Mouse (Mus musculus): ENCODE measurements around the gene Rpap1.

Gene Rpap1

DNA sequence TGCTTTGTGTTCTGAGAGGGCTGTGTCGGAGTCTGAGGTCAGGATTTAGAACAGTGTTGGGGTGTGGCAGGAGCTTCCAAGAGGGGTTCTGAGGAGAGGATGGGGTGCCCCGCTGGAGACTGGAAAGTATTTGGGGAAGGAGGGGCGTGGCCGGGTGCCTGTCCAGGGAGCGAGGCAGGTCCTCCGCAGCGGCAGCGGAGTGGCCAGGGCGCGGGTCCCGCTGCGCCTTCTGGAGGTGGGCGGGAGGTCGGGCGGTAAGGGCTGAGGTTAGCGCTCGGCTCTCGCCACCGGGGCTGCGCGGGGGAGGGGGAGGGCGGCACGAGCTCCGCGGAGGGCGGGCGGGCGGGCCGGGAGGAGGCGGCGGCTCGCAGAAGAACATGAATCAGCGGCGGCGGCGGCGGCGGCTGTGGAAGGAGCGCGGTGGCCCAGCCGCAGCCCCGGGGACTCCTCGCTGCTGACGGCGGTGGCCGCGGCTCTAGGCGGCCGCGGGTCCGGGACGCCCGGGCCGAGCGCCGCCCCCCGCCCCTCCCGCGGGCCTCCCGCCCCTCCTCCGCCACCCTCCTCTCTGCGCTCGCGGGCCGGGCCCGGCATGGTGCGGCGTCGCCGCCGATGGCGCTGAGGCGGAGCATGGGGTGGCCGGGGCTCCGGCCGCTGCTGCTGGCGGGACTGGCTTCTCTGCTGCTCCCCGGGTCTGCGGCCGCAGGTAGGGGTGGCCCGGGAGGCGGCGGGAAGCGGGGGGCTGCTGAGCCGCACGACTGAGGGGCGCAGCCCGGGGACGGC lies 12.0 kb upstream of the Rpap1 start:
- no peak for ATAC-seq (ENCODE audit: low TSS enrichment)

DNA sequence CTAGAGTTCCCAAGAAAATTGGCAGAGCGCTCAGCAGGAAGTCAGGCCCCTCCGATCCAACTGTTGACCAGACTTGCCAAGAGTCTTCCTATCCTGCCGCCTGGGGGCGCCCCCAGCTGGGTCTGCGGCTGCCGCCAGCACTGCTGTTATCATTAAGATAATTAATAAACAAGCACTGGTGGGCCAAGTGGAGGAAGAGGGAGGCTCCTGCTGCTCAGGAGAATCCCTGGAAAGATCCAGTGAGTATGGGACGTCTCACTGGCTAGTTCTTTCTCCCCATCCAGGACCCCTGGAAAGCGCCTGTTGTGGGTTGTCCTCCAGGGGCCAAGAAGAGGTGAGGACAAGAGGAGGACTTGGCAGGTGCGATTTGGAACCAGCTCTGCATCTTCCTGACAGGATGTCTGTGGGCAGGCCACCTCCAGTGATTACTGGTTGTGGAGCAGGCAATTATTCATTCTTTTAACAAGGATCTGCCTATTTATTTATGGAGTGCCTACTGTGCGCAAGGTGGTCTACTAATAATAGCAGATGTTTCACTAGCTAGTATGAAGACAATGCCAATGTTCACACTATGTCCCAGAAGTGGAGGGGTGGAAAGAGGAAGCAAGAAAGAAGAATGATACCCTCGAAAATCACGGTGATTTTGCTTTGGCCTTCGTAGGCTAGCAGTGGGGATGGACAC lies 11.1 kb upstream of the Rpap1 start:
- ATAC-seq (ENCODE audit: low TSS enrichment): no peak

DNA sequence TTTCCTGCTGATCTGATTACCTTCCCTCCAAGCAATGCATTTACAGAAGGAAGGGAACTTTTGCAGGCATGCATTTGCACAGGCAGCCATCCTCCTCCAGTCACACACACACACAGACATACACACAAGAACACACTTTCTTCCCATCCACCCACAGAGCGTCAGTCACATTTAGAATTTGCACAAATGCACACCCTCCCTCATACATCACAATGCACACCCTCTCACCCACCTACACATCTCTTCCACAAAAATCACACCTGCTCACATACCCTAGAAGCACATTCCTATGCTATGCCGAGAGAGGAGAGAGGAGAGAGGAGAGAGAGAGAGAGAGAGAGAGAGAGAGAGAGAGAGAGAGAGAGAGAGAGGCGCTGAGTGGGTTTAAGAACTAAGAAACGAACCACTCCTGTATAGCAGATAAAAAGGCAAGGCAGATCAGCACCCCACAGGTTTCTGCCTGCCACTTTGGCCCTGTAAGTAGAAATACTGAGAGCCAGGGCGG lies 10.0 kb upstream of the Rpap1 start, which contains the start of gene Tyro3:
TSS of gene Tyro3 (plus strand) at position 455 of the 505 bp plus-strand sequence.
- ATAC-seq (ENCODE audit: low TSS enrichment): peak; percentile 41

DNA sequence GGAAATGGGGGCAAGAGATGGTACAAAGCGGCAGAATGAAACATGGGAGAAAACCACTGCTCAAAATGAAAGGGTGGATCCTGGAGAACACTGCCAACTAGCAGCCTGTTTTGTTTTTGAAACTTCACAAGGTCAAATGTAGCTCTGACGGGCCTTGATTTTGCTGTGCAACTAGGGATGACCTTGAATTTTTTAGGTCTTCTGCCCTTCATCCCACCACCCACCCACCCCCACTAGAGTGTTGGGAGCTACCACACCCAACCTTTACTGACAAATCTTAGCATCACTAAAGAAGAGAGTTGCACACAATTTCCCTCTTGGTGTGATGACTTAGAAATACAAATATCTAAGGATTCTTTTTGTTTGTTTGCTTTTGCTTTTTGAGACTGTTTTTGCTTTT lies 2.7 kb upstream of the Rpap1 start:
- no peak for ATAC-seq (ENCODE audit: low TSS enrichment)

DNA sequence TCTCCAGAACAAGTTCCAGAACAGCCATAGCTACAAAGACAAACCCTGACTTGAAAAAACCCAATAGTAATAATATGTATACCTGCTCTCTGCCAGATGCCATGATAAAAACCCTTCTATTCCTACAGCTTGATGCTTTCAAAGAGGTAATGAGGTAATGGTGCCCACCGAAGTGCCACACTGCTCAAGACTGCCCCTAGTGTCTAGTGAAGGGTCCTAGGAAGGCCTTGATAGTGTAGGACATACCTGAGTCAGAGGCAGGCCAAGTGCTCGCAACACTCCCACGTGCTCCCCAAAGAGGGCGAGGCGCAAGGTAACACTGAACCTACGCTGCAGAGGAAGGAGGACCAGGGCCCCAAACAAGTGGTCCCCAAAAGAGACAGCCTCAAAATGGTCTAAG lies 20.1 kb downstream of the Rpap1 start:
- no peak for ATAC-seq (ENCODE audit: low TSS enrichment)

DNA sequence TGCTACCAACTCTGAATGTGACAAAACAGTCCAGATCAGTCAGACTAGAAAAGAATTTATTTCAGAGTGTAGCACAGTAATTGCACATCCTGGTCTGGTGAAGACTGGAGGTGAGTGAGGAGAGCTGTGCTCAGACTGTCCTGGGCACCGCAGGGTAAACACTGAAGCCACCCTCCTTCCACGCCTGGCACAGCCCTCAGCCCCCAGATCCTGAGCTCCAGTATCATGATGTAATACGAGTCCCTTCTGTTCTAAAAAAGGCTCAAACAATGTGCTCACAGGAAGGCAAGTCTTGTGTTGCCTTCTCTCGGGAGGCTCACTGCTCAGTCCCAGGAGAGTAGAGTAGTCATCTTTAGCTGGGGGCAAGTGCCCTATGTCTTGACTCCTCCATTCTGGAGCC lies 23.4 kb downstream of the Rpap1 start:
- ATAC-seq (ENCODE audit: low TSS enrichment): peak; percentile 75

DNA sequence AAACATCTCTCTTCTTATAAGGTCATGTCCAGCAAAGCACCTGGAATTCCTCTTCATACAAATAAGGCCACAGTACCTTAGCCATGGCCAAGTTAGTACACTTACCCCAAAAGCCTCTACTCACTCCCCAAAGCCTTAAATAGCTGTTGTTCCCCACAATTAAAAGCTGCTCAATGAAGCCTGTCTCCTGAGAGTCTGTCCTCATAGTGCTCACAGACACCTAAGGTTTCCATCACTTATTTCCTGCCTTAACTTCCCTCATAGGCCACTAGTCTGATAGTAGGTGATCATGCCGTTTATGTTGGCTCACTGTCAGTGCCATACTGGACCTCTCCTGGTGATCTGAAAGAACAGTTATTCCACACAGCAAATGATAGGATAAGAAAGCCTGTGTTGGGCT lies 25.1 kb downstream of the Rpap1 start:
- no peak for ATAC-seq (ENCODE audit: low TSS enrichment)

DNA sequence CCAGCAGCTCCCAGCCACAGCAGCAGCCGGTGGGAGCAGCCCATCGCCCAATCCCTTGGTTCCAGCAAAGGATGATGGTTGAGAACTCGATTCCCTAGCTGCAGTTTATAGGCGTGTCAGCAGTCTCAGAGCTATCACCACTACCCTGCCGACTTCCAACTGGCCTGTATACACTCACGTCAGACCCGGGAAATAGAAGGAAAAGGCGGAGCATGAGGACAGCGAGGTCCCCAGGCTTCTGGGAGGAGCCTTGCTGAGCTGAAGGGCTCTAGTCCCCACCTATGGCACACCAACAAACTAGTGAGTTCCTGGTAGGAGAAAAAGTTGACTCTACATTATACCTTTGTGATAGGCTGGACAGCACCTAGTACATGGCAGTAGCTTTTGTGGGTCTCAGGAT lies 27.1 kb downstream of the Rpap1 start, which contains the start of gene Ltk:
TSS of gene Ltk (minus strand) at position 181 of the 400 bp plus-strand sequence.
- no peak for ATAC-seq (ENCODE audit: low TSS enrichment)

DNA sequence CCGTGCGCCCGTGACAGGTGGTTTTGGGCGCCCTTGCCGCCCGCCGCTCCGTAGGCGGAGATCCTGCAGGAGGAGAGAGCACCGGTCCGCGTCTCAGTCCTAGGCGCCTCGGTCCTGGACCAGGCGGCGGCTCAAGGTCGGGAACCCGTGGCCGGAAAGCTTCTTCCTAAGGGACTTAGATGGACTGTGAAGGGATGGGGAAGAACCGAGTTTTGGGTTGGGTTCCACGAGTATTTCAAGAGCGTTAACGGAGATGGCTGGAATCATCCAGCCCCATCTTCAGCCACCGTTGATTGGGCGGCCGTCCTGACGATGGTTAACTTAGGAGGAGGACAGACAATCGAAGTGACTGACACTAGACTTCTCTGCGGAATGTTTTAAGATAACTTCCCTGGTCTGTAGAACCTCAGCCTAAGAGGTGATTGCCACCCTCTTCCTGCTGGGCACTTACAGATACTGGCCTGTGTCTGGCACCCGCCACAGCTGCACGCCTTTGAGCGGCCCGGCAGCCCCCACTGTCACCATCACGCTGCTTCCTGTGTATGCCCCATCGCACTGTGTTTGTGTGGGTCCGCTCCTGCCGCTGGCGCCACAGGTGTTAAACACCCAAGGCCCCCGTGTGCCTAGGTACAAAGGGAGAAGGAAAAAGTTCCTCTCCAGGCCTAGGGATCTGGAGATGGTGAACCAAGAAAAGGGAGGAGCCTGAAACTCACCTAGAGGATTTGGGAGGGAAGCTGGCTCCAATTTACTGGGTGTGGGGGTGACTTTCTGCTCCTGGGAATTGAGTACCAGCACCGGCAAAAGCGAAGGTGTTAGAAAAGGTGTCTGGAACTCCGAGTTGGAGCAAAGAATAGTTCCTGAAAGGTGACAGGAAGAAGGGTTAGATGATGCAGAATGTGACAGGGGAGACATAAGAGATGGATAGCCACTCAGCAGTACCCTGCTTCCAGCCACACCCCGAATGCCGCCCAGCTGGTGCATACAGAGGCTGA lies 28.2 kb downstream of the Rpap1 start:
- no peak for ATAC-seq (ENCODE audit: low TSS enrichment)

DNA sequence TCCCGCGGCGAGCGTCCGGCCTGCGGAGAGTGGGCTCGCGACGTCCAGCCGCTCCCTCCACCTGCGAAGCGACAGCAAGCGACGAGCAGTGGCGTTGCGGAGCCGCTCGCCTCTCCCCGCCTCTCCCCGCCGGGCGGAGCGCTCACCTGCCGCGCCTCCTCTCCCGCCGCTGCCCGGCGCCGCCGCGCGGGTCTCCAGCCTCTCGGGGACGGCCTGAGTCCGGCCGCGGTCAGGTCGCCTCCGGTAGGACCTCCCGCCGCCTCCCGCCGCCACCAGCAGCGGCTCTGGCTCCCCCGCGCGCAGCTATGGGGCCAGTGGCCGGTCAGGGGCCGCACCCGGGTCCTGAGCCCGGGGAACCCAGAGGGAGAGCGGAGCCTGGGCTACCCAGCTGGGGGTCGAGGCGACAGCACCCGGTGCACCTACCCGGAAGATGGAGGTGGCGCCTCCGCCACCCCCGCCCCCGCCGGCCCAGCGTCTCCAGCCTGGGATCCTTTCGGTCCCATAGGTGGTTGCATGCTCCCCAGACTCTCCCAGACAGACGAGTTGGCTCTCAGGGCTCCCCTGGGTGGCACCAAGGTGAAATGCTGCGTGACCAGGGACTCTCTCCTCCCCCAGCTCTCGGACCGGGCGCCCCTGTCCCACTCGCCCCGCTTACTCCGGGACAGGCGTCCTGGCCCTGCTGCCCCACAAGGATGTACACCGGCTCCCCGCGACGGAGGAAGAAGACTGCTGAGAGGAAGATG lies 29.1 kb downstream of the Rpap1 start:
- peak; percentile 26 for ATAC-seq (ENCODE audit: low TSS enrichment)

DNA sequence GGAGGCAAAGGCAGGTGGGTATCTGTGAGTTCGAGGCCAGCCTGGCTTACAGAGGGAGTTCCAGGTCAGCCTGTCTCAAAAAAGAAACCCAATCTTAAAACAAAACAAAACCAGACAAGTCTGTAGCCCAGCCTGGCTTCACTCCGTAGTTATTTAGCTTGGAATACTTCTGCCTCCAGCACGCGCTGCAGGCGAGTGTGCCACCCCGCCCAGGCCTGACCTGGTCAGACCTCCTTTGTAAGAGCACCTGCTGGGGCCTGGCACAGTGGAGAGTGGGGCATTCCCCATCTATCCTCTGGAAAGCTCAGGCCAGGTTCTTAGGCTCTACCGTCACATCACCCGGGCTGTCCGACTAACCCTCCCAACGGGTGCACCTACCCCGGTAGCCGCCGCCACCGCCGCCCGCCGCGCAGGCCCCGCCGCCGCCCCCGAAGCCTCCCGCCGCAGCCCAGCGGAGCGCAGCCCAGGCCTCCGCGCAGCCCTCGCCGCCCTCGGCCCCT lies 29.7 kb downstream of the Rpap1 start:
- ATAC-seq (ENCODE audit: low TSS enrichment): peak; percentile 5; the same call in 1 of the 2 replicates

DNA sequence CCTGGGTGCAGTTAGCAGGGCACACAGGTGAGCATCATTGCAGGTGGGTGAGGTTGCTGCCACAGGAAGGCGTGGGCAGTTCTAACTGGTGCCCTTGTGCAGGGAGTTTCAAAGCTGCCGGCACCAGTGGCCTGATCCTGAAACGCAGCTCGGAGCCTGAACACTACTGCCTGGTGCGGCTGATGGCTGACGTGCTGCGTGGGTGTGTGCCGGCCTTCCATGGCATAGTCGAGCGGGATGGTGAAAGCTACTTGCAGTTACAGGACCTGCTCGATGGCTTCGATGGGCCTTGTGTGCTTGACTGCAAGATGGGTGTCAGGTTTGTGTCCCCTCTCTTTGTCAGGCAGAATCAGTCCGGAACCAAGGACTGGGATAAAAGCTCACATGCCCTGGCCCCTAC lies 38.1 kb downstream of the Rpap1 start:
- ATAC-seq (ENCODE audit: low TSS enrichment): no peak

DNA sequence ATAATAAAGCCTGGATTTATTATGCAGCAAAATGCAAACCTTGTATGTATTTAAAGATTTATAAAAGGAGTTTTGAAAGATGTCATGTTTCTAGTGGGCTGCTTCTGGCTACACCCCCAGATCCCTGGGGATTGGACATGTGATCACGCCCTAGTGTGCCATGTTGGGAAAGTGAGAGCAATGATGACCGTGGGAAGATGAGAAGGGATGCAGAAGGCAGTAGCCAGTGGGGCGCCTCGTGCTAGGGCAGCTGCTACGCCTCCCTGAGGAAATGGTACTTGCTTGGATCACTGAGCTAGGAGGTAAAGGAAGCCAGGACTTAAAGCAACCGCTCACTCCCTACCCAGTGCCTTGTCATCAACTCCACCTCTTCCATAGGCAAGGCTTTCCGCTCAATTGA lies 39.8 kb downstream of the Rpap1 start:
- ATAC-seq (ENCODE audit: low TSS enrichment): peak; percentile 78

DNA sequence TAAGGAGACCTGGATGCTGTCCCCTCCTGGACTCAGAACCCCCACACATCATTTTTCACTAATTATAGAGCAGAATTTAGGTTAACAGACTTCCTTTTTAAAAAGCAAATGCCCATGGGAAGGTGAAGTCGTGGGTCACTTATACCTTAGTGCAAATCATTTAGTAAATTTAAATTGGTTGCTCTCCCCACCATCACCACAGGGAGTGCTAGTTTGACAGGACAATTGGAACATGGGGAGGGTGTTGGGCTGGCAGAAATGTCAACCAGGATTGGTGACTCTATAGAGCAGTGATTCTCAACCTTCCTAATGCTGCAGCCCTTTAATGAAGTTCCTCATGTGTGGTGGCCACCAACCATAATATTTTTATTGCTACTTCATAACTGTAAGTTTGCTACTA lies 42.1 kb downstream of the Rpap1 start:
- no peak for ATAC-seq (ENCODE audit: low TSS enrichment)

DNA sequence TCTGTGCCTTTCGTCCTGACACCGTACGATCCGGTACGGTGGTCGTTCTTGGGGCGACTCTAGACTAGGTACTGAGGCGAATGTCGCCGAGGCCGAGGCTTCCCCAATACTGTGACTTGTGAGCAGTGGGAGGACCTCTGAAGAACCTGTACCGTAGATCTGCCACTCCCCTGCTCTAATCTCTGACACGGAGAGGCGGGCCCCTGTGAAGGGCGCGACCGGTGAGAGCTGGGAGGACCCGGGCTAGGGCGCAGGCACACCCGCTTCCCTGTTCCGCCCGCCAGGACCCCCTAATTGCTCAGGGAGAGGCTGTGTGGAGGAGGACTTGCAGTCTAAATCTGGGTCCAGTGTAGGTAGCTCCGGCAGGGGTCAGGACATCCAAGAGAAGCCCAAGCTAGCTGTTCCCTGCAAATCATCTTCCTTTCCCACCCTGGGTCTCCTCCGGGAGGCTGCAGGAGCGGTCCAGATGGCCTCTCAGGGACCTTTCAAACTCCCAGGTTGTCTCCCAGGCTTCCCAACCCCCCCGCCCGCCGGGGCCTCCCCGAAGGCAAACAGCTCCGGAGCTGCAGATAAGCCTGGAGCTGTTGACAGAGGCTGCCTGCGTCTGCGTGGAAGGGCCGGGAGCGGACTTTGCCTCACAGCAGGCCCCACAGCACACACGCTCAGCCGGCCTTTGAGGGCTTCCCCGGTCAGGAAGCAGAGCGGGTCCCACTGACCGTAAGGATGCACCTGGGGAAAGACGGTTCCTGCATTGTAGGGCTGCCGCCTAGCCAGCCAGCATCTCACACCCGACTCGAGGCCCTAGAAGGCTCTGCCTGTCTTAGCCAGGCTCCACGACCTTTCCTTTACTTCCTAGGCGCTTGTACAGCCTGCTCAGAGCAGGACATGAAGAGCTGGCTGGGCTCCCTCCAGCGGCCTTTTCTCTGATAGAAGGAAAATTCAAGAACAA lies 42.9 kb downstream of the Rpap1 start:
- ATAC-seq (ENCODE audit: low TSS enrichment): no peak

DNA sequence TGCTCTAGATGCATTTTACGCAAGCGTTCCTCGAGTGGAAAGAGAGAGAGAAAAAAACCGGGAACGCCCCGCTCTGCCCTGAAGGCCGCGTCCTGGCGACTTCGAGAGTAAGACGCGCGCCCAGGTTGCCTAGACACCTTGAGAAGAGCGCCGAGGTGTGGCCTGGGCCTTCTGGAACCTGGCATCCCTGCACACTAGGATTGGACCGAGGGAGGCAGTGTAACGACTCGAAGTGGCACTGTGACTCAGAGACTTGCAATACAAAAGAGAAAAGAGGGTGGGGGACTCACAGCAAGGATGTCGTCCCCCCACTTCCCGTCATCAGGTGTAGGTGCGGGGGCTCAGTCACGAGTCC lies 43.6 kb downstream of the Rpap1 start:
- ATAC-seq (ENCODE audit: low TSS enrichment): no peak

DNA sequence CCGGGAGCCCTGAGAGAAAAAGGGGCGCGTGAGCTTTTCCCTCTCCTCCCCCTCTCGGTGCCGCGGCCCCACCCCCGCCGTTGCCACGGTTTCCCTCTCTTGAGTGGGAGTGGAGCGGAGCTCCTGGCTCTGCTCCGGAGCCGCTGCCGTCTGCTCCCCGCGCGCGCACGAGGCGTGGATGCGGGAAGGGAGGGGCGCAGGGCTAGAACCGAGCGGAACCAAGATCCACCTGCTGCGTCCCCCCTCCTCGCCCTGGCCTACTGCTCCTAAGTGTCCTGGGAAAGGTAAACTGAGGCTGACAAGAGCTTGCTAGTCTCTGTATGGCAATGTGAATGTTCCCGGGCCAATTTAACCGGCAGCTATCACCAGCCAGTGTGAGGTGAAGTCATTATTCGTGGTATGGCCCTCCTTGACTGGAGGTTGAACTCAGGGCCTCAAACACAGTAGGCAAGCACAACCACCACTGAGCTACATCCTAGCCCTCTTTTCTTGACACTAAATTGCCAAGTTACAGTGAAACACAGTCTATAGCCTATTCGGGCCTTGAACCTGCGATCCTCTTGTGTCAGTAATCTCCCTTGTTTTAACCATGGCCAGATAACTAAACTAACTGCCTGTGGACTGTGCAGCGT lies 44.0 kb downstream of the Rpap1 start:
- ATAC-seq (ENCODE audit: low TSS enrichment): peak; percentile 10; the same call in 1 of the 2 replicates

DNA sequence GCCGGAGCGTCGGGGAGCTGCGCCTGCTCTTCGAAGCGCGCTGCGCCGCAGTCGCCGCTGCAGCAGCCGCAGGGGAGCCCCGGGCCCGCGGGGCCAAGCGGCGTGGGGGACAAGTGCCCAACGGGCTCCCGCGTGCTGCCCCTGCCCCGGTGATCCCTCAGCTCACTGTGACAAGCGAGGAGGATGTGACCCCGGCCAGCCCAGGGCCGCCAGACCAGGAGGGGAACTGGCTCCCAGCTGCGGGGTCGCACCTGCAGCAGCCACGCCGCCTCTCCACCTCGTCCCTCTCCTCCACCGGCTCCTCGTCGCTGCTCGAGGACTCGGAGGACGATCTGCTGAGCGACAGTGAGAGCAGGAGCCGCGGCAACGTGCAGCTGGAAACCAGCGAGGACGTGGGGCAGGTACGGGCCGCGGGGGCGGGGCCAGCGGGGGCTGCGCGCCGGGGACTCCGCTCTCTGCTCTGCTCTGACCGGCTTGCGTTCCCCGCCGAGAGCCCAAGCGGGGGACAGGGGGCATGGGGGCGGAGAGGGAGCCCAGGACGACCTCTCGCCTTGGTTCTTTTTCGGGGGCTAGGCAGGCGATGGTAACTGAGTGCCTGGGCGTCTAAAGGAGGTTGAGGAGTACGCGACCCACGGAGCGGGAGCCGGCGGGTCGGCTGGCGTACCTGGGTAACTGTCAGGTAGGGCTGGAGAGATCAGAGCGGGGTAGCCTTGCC lies 44.7 kb downstream of the Rpap1 start:
- ATAC-seq (ENCODE audit: low TSS enrichment): peak; percentile 5; the same call in 1 of the 2 replicates
